Mouse (Mus musculus): Measurements from ENCODE around the gene Ms4a15.

DNA sequence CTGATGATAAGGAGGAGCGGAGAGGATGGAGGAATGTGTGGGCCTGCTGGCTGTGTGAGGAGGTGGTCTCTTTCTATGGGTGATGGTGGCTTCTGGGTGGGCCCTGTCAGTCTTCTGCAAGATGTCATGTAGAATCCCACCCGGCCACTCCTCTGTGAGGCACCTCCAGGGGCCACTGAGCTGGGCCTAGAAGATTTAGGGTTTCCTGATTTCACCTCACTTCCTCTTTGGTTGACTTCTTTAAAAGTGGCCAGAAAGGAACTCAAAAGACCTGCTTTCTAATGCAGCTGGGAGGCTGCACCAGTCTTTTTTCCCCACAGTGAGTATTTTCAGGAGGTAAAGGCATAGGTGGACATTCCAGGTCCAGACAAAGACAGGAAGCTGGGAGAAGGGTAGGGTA, 62.4 kb downstream of the Ms4a15 start:
- no peak for TF ChIP-seq CTCF (IDR thresholded peaks at IDR 0.05)
- no peak for TF ChIP-seq EP300 (IDR thresholded peaks at IDR 0.05)
